Mouse (Mus musculus) gastrocnemius, adult 18-20 months (tissue): ENCODE data around the gene Olfr1151. TPM values are rescaled to one million over a fixed set of nuclear protein-coding genes. Genes with fewer than 3 reads are reported as not detected.

Experiments
- DNase-seq: peaks from one replicate; pipeline ENCODE4 v3.0.0; 2021; ENCODE audit warnings: low spot score
- long read RNA-seq, 2 experiments: library from polyadenylated mRNA; stranded (forward); transcript quantifications; one replicate each; pipeline ENCODE4 v2.0.0; 2021
- total RNA-seq, 2 experiments: library from RNA; stranded (reverse); gene quantifications; 2 replicates each; pipeline ENCODE4 v1.2.3; 2021

Gene Olfr1151
- not detected for total RNA-seq
- long read RNA-seq, experiment 1, result 0 reads
- long read RNA-seq, experiment 2, result 0 reads

DNA sequence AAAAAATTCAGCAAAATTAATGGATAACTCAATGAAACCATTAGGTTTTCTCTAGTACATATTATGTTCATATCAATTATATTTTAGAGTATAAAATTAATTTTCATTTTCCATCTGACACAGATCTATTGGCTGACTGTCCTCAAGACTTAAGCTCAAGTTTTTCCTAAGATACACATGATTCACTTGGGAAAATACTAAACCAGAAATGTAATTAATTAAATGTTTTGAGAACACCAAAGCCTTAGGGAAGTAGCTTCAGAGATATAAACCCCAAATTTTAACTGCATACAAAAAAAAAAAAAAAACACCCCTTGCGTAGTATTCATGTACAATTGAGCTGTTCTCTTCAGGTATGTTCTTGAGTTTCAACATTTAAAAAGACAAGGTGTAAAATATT, at the start of gene Olfr1151:
Olfr1151 (plus strand) TSS at position 301 of the 400 bp plus-strand sequence.
- DNase-seq, result no peak

DNA sequence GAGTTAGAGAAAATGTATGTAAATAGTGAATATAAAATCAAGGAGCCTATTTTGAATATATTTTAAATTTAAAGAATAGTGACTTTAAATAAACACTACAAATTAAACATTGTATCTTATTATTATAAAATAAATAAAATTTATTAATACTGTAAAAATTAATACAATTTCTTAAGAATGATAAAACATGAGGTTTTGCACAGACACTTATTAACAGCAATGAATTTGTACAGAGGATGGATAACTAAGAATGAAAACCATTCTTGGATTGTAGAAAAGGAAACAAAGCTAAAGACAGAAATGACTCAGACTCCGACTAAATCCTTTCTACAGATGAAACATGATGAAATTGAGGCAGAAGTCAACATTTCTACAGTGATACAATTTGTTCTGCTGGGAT, 46.1 kb upstream of the Olfr1151 start, which contains the start of gene Olfr1145:
Olfr1145 (plus strand) TSS at position 301 of the 400 bp plus-strand sequence.
- DNase-seq, result no peak

DNA sequence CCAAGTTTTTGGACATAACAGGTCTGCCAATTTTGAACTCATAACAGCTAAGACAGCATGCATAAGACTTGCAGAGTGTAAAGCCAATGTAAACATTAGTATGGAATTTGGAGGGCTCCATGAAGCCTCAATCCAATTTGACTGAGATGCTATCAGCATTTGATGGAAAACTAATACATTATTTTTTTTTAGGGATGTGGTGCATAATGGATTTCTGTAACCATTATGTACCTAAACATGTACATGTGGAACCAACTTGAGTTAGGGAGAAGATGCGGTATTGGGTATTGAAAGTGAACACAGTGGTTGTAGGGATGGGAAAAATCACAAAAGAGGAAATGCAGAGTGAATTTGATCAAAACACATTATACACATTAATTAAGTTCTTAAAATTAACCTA, 25.4 kb upstream of the Olfr1151 start, which contains the start of gene Olfr1148:
Olfr1148 (plus strand) TSS at position 301 of the 400 bp plus-strand sequence.
- no peak for DNase-seq

DNA sequence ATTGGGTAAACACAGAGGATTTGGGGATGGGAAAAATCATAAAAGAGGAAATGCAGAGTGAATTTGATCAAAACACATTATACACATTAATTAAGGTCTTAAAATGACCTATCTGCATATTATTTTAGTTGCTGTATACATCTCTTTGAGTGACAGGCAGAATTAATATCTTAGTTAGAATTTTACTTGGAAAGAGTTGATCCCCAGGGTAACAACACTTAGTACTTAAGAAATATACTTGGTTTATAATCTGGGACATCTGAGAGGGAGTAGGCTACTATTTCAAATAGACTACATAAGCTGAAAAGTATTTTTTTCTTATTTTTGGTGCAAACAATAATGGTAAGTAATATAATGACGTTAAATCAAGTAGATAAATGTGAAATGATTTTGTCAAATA, 12.0 kb upstream of the Olfr1151 start, which contains the start of gene Olfr1150-ps1:
Olfr1150-ps1 (plus strand) TSS at position 301 of the 400 bp plus-strand sequence.
- DNase-seq, result no peak

DNA sequence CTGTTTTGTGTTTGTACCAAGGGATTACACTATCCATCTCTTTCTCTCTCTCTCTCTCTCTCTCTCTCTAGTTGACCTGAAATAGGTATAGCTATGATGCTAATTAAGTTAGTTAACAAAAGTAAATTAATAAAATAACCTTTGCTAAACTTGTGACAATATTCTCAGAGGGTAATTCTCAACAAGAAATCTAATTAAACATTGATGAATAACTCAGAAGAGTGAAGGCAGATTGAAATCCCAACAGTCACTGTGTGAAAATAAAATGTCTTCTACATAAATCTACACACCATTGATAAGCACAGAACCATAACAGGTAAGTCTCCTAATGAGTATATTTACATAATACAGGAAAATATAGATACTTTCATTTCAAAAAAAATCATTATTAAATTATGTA, 10.5 kb downstream of the Olfr1151 start, which contains the start of gene Olfr1152:
Olfr1152 (plus strand) TSS at position 301 of the 400 bp plus-strand sequence.
- DNase-seq, result no peak

DNA sequence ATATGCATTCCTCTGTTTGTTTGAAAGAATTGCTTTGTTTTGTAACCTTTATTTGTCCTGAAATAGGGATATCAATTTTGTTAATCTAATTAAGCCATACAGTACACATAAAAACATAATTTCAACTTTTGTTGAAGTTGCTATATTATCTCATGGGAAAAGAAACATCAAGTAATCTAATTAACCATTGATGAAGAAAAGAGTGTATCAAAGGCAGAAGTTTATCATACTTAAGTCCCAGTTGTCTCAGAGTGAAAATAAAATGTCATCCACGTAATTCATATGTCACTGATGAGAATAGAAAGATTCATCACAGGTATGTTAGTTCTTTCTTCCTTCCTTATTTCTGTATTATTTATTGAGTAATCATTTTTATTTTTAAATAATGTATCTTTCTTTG, 39.0 kb downstream of the Olfr1151 start, which contains the start of gene Olfr1153:
Olfr1153 (plus strand) TSS at position 301 of the 400 bp plus-strand sequence.
- no peak for DNase-seq

DNA sequence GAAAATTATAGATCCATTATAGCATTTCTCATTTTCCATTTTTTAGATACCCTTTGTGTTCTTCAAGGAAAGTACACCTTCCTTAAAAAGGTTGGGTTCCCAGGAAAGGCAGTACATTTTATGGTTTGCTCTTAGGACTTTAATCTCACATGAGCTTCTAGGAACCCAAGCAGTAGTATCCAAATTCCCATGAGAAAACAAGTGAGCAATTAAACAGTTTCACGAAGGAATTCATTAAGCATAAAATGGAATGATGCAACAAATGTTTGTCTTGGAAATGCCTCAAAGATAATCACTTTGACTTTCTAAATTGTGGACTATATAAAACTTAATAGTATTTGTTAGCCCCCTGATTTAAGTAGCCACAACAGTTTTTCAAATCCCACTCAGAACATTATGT, 49.4 kb downstream of the Olfr1151 start, which contains the start of gene Olfr1154:
Olfr1154 (minus strand) TSS at position 101 of the 400 bp plus-strand sequence.
- DNase-seq, result no peak

Other genes with a start within 250 kb of the Olfr1151 start
- gene Olfr1130, start 249.7 kb upstream of the Olfr1151 start, total RNA-seq, result not detected
- gene Olfr1131, start 228.8 kb upstream of the Olfr1151 start, total RNA-seq, result not detected
- not detected for gene Olfr1132, start 218.3 kb upstream of the Olfr1151 start, total RNA-seq
- not detected for gene Olfr1133, start 208.5 kb upstream of the Olfr1151 start, total RNA-seq
- not detected for gene Olfr1134, start 197.4 kb upstream of the Olfr1151 start, total RNA-seq
- not detected for gene Olfr1135, start 182.2 kb upstream of the Olfr1151 start, total RNA-seq
- not detected for gene Olfr1136, start 161.9 kb upstream of the Olfr1151 start, total RNA-seq
- gene Olfr1137, start 142.7 kb upstream of the Olfr1151 start, total RNA-seq, result not detected
- not detected for gene Olfr1138, start 115.9 kb upstream of the Olfr1151 start, total RNA-seq
- gene Olfr1140, start 112.1 kb upstream of the Olfr1151 start, total RNA-seq, result not detected
- not detected for gene Olfr1141, start 101.9 kb upstream of the Olfr1151 start, total RNA-seq
- not detected for gene Olfr152, start 76.4 kb upstream of the Olfr1151 start, total RNA-seq
- not detected for gene Olfr1143, start 55.3 kb upstream of the Olfr1151 start, total RNA-seq
- not detected for gene Olfr1145, start 46.0 kb upstream of the Olfr1151 start, total RNA-seq
- gene Olfr1148, start 25.3 kb upstream of the Olfr1151 start, total RNA-seq, result not detected
- not detected for gene Olfr1150-ps1, start 11.9 kb upstream of the Olfr1151 start, total RNA-seq
- gene Olfr1152, start 10.6 kb downstream of the Olfr1151 start, total RNA-seq, result not detected
- not detected for gene Olfr1153, start 39.1 kb downstream of the Olfr1151 start, total RNA-seq
- gene Olfr1154, start 49.3 kb downstream of the Olfr1151 start, total RNA-seq, result not detected
- gene Olfr1155, start 89.3 kb downstream of the Olfr1151 start, total RNA-seq, result not detected
- not detected for gene Olfr1156, start 97.2 kb downstream of the Olfr1151 start, total RNA-seq
- gene Olfr1157, start 112.4 kb downstream of the Olfr1151 start, total RNA-seq, result not detected
- gene Olfr74, start 118.8 kb downstream of the Olfr1151 start, total RNA-seq, result not detected
- not detected for gene Olfr1158, start 134.3 kb downstream of the Olfr1151 start, total RNA-seq
- not detected for gene Olfr1160, start 152.4 kb downstream of the Olfr1151 start, total RNA-seq
- not detected for gene Olfr1161, start 166.9 kb downstream of the Olfr1151 start, total RNA-seq
- not detected for gene Olfr73, start 181.8 kb downstream of the Olfr1151 start, total RNA-seq
- not detected for gene Olfr1162, start 195.3 kb downstream of the Olfr1151 start, total RNA-seq
- not detected for gene Olfr1163, start 216.0 kb downstream of the Olfr1151 start, total RNA-seq
- not detected for gene Olfr1164, start 238.1 kb downstream of the Olfr1151 start, total RNA-seq